Comparison of ENCODE assay signal across 8 mouse cellular contexts in the genomic region with DNA sequence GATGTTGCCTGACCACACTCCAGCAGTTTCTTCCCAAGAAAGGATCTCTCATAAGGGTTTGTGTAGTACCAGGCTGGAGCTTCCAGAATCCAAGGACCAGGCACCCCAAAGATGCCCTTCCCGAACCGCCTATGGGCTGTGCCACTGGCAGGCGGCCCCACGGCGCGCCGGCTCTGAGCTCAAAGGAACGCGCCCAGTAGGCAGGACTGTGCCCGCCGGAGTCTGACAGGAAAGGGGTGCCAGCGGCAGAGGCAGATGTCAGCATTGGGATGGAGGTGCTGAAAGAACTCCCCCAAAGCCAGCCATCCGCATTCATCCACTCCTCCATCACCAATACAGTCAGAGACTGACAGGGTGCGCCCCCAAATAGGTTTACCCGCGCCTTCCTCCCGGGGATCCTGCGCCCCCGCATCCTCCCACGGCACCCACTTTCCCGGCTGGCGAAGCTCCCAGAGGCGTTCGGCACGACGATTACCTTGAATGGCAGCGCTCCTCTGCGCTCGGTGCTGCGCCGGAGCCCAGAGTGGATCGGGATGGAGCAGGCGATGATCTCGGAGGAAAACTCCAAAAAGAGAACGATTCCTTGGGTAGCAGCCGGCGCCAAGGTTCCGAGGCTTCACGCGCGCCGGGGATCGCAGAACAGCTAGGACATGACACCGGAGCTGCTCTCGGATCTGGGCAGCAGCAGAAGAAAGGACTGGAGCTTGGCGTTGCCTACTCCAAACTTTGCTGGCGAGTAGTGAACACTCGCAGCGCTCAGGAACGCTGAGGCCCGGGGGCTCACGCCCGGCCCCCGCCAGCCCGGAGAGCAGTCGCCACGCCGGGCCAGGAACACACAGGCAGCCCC.
DNase-seq lines count a peak whose midpoint lies in the region; ATAC-seq lines count a peak whose summit lies in the region.

No protein-coding gene starts in this region.

- under 1% methylated on average over 58 of the region's 58 CpGs for WGBS in embryonic facial prominence, embryonic 15.5 days
- under 1% methylated on average over 58 of the region's 58 CpGs for WGBS in midbrain, embryonic 13.5 days

- peak overlapping the region; percentile 83 for H3K4me2 ChIP-seq in embryonic facial prominence, embryonic 15.5 days (replicated peaks)
- H3K4me2 ChIP-seq in midbrain, embryonic 13.5 days (replicated peaks), result peak overlapping the region; percentile 89

- H3K9ac ChIP-seq in embryonic facial prominence, embryonic 15.5 days, result peak overlapping the region; percentile 92
- peak overlapping the region; percentile 89 for H3K9ac ChIP-seq in midbrain, embryonic 13.5 days (replicated peaks)

- no peaks in the 10 kb centered on the region for H3K36me3 ChIP-seq in megakaryocyte, embryonic 14.5 days (replicated peaks; ENCODE audit: low read length)
- H3K36me3 ChIP-seq in embryonic facial prominence, embryonic 15.5 days, result 0 out of 2 replicates have a peak, but pooled peaks cover 9% of the 10 kb centered on the region
- H3K36me3 ChIP-seq in midbrain, embryonic 13.5 days, result no peaks in the 10 kb centered on the region

- intact Hi-C loops in left cerebral cortex, postnatal 14 days (cut with DNase I), result no loop called here

- peaks cover 89% of the 10 kb centered on the region for H3K27me3 ChIP-seq in megakaryocyte, embryonic 14.5 days (replicated peaks)
- no peaks in the 10 kb centered on the region for H3K27me3 ChIP-seq in embryonic facial prominence, embryonic 15.5 days
- peaks cover 7% of the 10 kb centered on the region; the same call in 1 of the 2 replicates for H3K27me3 ChIP-seq in midbrain, embryonic 13.5 days

- peak overlapping the region; percentile 93 for H3K27ac ChIP-seq in embryonic facial prominence, embryonic 15.5 days (replicated peaks)
- H3K27ac ChIP-seq in midbrain, embryonic 13.5 days, result peak overlapping the region; percentile 86

- peak; percentile 26 for DNase-seq in heart, postnatal 4 days
- peak; percentile 54 to 62 for DNase-seq in left cerebral cortex, postnatal 14 days (ENCODE audit: low spot score in 2 of 2)
- DNase-seq in urinary bladder, postnatal 10 days (ENCODE audit: low spot score), result peak; percentile 22
- no peak for DNase-seq in cerebellum, postnatal 36 days

- H3K4me1 ChIP-seq in megakaryocyte, embryonic 14.5 days, result peaks cover 17% of the 10 kb centered on the region
- peaks cover 42% of the 10 kb centered on the region for H3K4me1 ChIP-seq in embryonic facial prominence, embryonic 15.5 days
- peaks cover 83% of the 10 kb centered on the region for H3K4me1 ChIP-seq in midbrain, embryonic 13.5 days (replicated peaks)

- peaks cover 7% of the 10 kb centered on the region for H3K9me3 ChIP-seq in megakaryocyte, embryonic 14.5 days
- no peaks in the 10 kb centered on the region for H3K9me3 ChIP-seq in embryonic facial prominence, embryonic 15.5 days (replicated peaks)
- H3K9me3 ChIP-seq in midbrain, embryonic 13.5 days, result no peaks in the 10 kb centered on the region

- peak overlapping the region; percentile 83 for H3K4me3 ChIP-seq in megakaryocyte, embryonic 14.5 days (replicated peaks)
- H3K4me3 ChIP-seq in embryonic facial prominence, embryonic 15.5 days (replicated peaks), result peak overlapping the region; percentile 82
- peak overlapping the region; percentile 70 for H3K4me3 ChIP-seq in midbrain, embryonic 13.5 days (replicated peaks)

- ATAC-seq in megakaryocyte, adult 5-6 weeks (ENCODE audit: poor library complexity, severe bottlenecking), result no peak
- ATAC-seq in embryonic facial prominence, embryonic 15.5 days (ENCODE audit: insufficient number of reproducible peaks, low FRiP score, low TSS enrichment, low read depth), result peak; percentile 61
- ATAC-seq in midbrain, embryonic 13.5 days, result peak; percentile 26

Comparison
In these comparisons a context has a peak if more than half of its experiments do, and no peak if none do; other contexts are left out.
1. DNase-seq: peak in heart, postnatal 4 days (single experiment), left cerebral cortex, postnatal 14 days (2 of 2) and urinary bladder, postnatal 10 days (single experiment); none in cerebellum, postnatal 36 days (0 of 2).
2. Peak in every context shown above with its lines, with median percentiles within 50 percentile points of each other: H3K4me3 ChIP-seq.